Mouse (Mus musculus) bone marrow, adult 2 months (tissue): ENCODE data around the gene Pkp4.

ENCODE experiments used
- CTCF ChIP-seq: fragments of 200-500 bp; IDR thresholded peaks from 2 replicates; pipeline ENCODE4 v1.5.1; 2011; ENCODE audit warnings: low read length, control low read depth; ENCODE audit not compliant: control insufficient read depth, insufficient read depth
- POLR2A ChIP-seq: fragments of 200-500 bp; IDR thresholded peaks from 2 replicates; pipeline ENCODE4 v1.6.1; 2011; ENCODE audit warnings: low read depth, mild to moderate bottlenecking, control low read depth, low read length, borderline replicate concordance; ENCODE audit not compliant: control insufficient read depth

DNA sequence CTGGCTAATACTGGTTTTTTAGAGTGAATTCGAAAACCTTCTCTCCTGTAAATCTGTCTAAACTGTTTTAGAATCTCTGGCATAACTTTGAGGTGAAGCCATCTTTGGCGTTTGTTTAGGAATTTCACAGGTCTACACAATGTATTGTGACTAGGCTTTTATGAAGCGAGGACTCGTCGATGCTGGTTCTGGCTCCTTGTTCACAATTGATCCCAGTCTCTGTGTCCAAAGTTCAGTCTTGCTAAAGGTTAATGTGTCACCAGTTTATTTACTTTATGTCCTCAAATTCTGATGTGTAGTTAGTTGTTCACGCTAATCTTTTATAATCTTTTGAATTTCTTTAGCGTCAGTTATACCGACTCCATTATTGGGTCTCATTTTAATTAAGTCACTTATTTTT lies 29.6 kb upstream of the Pkp4 start:
- TF ChIP-seq CTCF (no peak), POLR2A (no peak)
